Mouse (Mus musculus) embryonic facial prominence, embryonic 14.5 days (tissue): ENCODE results near the gene Nox3. TPM values are rescaled to one million over a fixed set of nuclear protein-coding genes. Genes with fewer than 3 reads are reported as not detected.

Source experiments
- ATAC-seq: fragments of 200-750 bp; cut with Nextera tagmentation; 2 replicates; pipeline ENCODE4 v1.8.0; 2017; ENCODE audit warnings: low read depth, moderate number of reproducible peaks, moderate TSS enrichment
- DNase-seq: peaks from one replicate; pipeline ENCODE4 v3.0.0-alpha.2; 2015; ENCODE audit warnings: low spot score
- H3K27ac ChIP-seq: fragments of 300-500 bp; sonication (generic); replicated peaks from 2 replicates; pipeline ENCODE4 v1.5.1; 2014; ENCODE audit warnings: low read depth, mild to moderate bottlenecking, low read length, moderate library complexity
- H3K27me3 ChIP-seq: fragments of 300-500 bp; sonication (generic); replicated peaks from 2 replicates; pipeline ENCODE4 v1.6.1; 2014; ENCODE audit warnings: low read length; ENCODE audit not compliant: control insufficient read depth, insufficient read depth
- H3K36me3 ChIP-seq: fragments of 300-500 bp; sonication (generic); 2 replicates; pipeline ENCODE4 v1.6.1; 2014; ENCODE audit warnings: low read length, mixed read lengths; ENCODE audit not compliant: control insufficient read depth, insufficient read depth
- H3K4me1 ChIP-seq: fragments of 300-500 bp; sonication (generic); 2 replicates; pipeline ENCODE4 v1.6.1; 2014; ENCODE audit warnings: antibody characterized with exemption, low read length; ENCODE audit not compliant: control insufficient read depth, insufficient read depth
- H3K4me2 ChIP-seq: fragments of 300-500 bp; sonication (generic); 2 replicates; pipeline ENCODE4 v1.6.1; 2014; ENCODE audit warnings: low read depth, mild to moderate bottlenecking, low read length, moderate library complexity, mixed read lengths
- H3K4me3 ChIP-seq: fragments of 300-500 bp; sonication (generic); 2 replicates; pipeline ENCODE4 v1.5.1; 2014; ENCODE audit warnings: low read depth, mild to moderate bottlenecking, low read length
- H3K9ac ChIP-seq: fragments of 300-500 bp; sonication (generic); 2 replicates; pipeline ENCODE4 v1.6.1; 2014; ENCODE audit warnings: low read depth, mild to moderate bottlenecking, low read length, moderate library complexity, mixed read lengths
- H3K9me3 ChIP-seq: fragments of 300-500 bp; sonication (generic); 2 replicates; pipeline ENCODE4 v1.6.1; 2016; ENCODE audit warnings: low read length; ENCODE audit not compliant: control insufficient read depth
- WGBS: fragments of 180-500 bp; shearing (Covaris S2); extraction: QIAGEN DNeasy Blood & Tissue Kit; methylation state at CpG from one replicate; pipeline ENCODE4 v1.1.7; 2014; 5-methylcytosine and 5-hydroxymethylcytosine counted together
- polyA plus RNA-seq: library from polyadenylated mRNA; unstranded; fragments of >200 nt; fragmentation: Nextera tagmentation; extraction: Ambion mirVana; gene quantifications from 2 replicates; pipeline ENCODE4 v1.2.1, GENCODE M21; 2014

Gene Nox3
- 0.18 and 0.26 TPM in 2 replicates for polyA plus RNA-seq

- H3K9me3 ChIP-seq, result no peaks in the 10 kb centered on the region
- 85% methylated on average over 9 of the region's 9 CpGs for WGBS
Observed at GRCm38 (mm10) chr17:3696161-3696560, at the start of gene Nox3. TSS of gene Nox3 (minus strand) at chr17:3696261.

DNA sequence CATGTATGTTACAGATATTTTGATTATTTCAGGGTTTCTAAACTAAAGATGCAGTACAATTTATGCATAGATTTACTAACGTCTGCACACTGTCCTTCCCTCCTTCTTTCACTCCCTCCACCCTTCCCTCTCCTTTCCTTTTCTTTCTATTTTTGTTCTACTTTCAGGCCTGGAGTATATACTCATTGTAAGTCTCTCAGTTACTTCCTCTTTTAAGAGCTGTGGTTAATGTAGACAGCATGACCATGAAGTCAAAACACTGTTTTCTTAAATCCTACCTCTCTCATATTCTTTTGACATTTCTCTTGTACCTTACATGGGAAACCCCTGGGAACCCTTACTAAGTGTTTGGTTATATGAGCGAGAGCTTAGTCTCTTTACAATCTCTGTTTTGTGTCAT, 48.3 kb upstream of the Nox3 start:
- H3K4me1 ChIP-seq, result no peaks in the 10 kb centered on the region
- H3K9me3 ChIP-seq, result no peaks in the 10 kb centered on the region
- no peak overlapping the region for H3K4me2 ChIP-seq
- no peak overlapping the region for H3K27ac ChIP-seq
- H3K4me3 ChIP-seq, result no peak overlapping the region
- no peaks in the 10 kb centered on the region for H3K27me3 ChIP-seq
- ATAC-seq (no peak), DNase-seq (no peak)
- H3K36me3 ChIP-seq, result no peaks in the 10 kb centered on the region
- WGBS, result 66% methylated on average over 2 of the region's 2 CpGs
- no peak overlapping the region for H3K9ac ChIP-seq

More at GRCm38 (mm10) chr17:3696161-3696560, at the start of gene Nox3:
- Histone ChIP-seq H3K27me3 (no peaks in the 10 kb centered on the region), H3K4me1 (no peaks in the 10 kb centered on the region), H3K4me2 (no peak within 1 kb of the TSS), H3K9ac (no peak within 1 kb of the TSS), H3K27ac (no peak within 1 kb of the TSS), H3K4me3 (no peak within 1 kb of the TSS), H3K36me3 (no peaks in the 10 kb centered on the region)
- no peak for ATAC-seq
- DNase-seq, result no peak

DNA sequence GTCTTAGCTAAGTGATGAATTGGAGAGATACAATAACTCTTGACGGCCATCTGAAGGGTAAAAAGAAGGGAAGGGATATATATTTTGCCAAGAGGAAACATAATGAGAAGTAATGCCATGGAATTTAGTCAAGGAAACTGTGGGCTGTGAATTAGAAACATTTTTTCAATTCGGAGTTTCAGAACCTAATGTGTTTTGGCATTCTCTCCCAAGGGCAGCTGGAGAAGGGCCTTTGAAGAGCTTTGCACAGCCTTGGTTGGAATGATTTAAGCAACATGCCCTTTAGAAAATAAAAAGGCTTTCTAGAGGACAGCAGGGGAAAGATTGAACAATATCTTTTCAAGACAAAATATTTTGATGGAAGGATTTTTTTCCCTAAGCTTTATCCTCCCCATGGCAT, 40.9 kb upstream of the Nox3 start:
- Histone ChIP-seq H3K4me3 (no peak overlapping the region), H3K9ac (no peak overlapping the region), H3K27me3 (no peaks in the 10 kb centered on the region), H3K4me1 (no peaks in the 10 kb centered on the region), H3K4me2 (no peak overlapping the region), H3K27ac (no peak overlapping the region), H3K36me3 (no peaks in the 10 kb centered on the region), H3K9me3 (no peaks in the 10 kb centered on the region)
- ATAC-seq (no peak), DNase-seq (peak; percentile 37)
- 57% methylated on average over 2 of the region's 2 CpGs for WGBS

GRCm38 (mm10) chr17:3734286-3734685, 38.2 kb upstream of the Nox3 start:
- Histone ChIP-seq H3K4me1 (no peaks in the 10 kb centered on the region), H3K4me3 (no peak overlapping the region), H3K27ac (no peak overlapping the region), H3K9ac (no peak overlapping the region), H3K4me2 (no peak overlapping the region), H3K27me3 (no peaks in the 10 kb centered on the region), H3K36me3 (no peaks in the 10 kb centered on the region), H3K9me3 (no peaks in the 10 kb centered on the region)
- DNase-seq, result no peak
- no peak for ATAC-seq

DNA sequence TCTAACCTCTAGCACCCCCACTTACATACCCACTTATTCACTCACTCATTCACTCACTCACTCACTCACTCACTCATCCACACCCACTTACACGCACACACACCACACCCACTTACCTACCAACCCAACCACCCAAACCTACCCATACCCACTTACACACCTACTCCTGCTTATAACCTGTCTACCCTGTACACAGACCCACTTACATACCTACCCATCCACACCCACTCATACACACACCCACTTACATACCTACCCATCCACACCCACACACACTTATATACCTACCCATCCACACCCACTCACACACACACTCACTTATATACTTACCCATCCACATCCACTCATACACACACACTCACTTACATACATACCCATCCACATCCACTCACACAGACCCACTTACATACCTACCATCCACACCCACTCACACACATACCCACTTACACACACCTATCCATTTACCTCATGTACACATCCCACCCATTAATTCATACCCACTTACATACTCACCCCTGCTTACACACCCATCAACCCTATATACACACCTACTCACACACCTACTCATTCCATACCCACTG, 9.4 kb upstream of the Nox3 start:
- Histone ChIP-seq H3K27ac (no peak overlapping the region), H3K9ac (no peak overlapping the region), H3K9me3 (no peaks in the 10 kb centered on the region), H3K4me1 (no peaks in the 10 kb centered on the region), H3K27me3 (no peaks in the 10 kb centered on the region), H3K4me2 (no peak overlapping the region), H3K4me3 (no peak overlapping the region), H3K36me3 (no peaks in the 10 kb centered on the region)
- DNase-seq (no peak), ATAC-seq (no peak)
- WGBS, result 96% methylated on average over 1 of the region's 1 CpGs

DNA sequence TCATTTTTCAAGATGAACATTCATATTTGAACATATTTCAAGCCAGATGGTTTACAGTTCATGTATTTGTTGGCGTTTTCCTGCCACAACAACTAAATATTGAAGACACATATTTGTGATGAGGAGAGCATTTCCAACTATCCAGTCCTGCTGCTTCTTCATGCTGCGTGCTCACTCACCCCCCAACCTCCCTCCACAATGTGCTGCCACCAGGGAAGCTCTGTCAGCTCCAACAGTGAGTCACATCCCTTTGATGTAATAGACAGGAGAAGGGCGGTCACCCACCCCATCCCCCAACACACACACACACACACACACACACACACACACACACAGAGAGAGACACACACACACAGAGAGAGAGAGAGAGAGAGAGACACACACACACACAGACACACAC, 6.3 kb upstream of the Nox3 start:
- Histone ChIP-seq H3K36me3 (no peaks in the 10 kb centered on the region), H3K27ac (no peak overlapping the region), H3K27me3 (no peaks in the 10 kb centered on the region), H3K4me2 (no peak overlapping the region), H3K4me1 (no peaks in the 10 kb centered on the region), H3K9ac (no peak overlapping the region), H3K9me3 (no peaks in the 10 kb centered on the region), H3K4me3 (no peak overlapping the region)
- ATAC-seq (no peak), DNase-seq (peak; percentile 17)
- 51% methylated on average over 3 of the region's 3 CpGs for WGBS

- Histone ChIP-seq H3K27me3 (no peaks in the 10 kb centered on the region), H3K4me1 (no peaks in the 10 kb centered on the region), H3K9me3 (no peaks in the 10 kb centered on the region), H3K27ac (no peak overlapping the region), H3K4me3 (no peak overlapping the region), H3K36me3 (no peaks in the 10 kb centered on the region), H3K9ac (no peak overlapping the region), H3K4me2 (no peak overlapping the region)
- no peak for DNase-seq
- 74% methylated on average over 8 of the region's 8 CpGs for WGBS
- ATAC-seq, result no peak
Observed at GRCm38 (mm10) chr17:3692817-3693216, 3.2 kb downstream of the Nox3 start.

DNA sequence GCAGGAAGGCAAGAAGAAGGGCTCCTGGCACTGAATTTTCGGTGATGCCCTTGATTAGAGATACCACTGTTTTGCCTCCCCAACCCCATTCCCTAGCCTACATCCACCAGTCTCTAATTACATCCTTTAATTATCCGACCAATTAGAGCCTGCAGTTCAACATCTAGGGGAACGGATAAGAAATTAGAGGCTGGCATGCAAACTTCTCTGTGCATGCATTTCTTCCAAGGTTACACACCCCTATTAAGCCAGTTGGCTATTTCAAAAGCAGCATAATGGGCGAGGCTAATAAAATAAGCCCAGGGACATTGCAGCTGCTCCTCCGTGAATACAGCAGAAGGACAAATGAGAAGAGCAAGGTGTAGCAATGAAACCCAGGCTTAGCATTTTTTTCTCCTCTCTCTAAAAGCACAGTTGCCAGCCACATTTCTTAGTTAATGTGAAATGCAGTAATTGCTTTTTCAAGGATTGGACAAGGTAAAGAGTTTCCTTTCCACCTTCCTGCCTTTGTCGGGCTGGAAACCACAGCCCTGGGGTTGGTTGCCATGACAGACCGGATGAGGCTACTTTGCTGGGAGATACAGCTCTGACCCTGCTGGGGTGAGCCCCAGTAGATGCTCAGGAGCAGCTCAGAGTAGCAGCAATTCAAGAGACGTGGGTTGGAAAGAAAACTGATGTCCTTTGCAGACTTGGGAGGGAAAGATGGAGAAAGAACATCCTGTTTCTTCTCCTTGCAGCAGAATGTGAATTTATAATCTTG, 5.4 kb downstream of the Nox3 start:
- no peaks in the 10 kb centered on the region for H3K9me3 ChIP-seq
- ATAC-seq (no peak), DNase-seq (peak; percentile 11)
- H3K27me3 ChIP-seq, result no peaks in the 10 kb centered on the region
- H3K9ac ChIP-seq, result no peak overlapping the region
- H3K4me3 ChIP-seq, result no peak overlapping the region
- no peak overlapping the region for H3K27ac ChIP-seq
- no peaks in the 10 kb centered on the region for H3K36me3 ChIP-seq
- H3K4me2 ChIP-seq, result no peak overlapping the region
- 41% methylated on average over 8 of the region's 8 CpGs for WGBS
- H3K4me1 ChIP-seq, result no peaks in the 10 kb centered on the region

DNA sequence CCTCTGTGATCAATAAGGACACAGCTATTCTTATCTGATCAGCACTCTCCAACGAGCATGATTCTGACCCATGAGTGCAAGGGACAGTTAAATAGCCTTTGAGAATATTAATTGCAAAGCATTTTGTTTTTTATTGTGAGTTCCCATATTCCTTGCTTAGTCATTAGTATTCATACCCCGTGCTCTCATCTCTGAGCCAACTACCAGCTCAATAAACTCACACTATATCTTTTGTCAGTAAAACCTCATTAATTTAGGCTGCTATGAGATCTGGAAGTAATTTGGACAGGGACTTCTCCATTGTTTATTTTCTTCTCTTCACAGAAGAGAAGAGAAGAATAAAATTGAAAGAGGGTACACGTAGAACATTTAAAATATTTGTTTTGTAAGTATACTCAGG, 12.4 kb downstream of the Nox3 start:
- H3K27ac ChIP-seq, result no peak overlapping the region
- no peak overlapping the region for H3K4me3 ChIP-seq
- H3K4me2 ChIP-seq, result no peak overlapping the region
- ATAC-seq, result no peak
- H3K4me1 ChIP-seq, result no peaks in the 10 kb centered on the region
- 49% methylated on average over 3 of the region's 3 CpGs for WGBS
- no peaks in the 10 kb centered on the region; the same call in 1 of the 2 replicates for H3K9me3 ChIP-seq
- DNase-seq, result no peak
- H3K9ac ChIP-seq, result no peak overlapping the region
- H3K36me3 ChIP-seq, result no peaks in the 10 kb centered on the region
- H3K27me3 ChIP-seq, result no peaks in the 10 kb centered on the region
